Mouse (Mus musculus): Measurements from ENCODE around the gene Avpi1. TPM values are rescaled to one million over a fixed set of nuclear protein-coding genes. Genes with fewer than 3 reads are reported as not detected.
A peak's percentile ranks its signal among the peaks of the same experiment; 100 is the strongest.

The Avpi1 gene
- total RNA-seq, 2 experiments from 2014 or later: 10.8 to 11.7 TPM

DNA sequence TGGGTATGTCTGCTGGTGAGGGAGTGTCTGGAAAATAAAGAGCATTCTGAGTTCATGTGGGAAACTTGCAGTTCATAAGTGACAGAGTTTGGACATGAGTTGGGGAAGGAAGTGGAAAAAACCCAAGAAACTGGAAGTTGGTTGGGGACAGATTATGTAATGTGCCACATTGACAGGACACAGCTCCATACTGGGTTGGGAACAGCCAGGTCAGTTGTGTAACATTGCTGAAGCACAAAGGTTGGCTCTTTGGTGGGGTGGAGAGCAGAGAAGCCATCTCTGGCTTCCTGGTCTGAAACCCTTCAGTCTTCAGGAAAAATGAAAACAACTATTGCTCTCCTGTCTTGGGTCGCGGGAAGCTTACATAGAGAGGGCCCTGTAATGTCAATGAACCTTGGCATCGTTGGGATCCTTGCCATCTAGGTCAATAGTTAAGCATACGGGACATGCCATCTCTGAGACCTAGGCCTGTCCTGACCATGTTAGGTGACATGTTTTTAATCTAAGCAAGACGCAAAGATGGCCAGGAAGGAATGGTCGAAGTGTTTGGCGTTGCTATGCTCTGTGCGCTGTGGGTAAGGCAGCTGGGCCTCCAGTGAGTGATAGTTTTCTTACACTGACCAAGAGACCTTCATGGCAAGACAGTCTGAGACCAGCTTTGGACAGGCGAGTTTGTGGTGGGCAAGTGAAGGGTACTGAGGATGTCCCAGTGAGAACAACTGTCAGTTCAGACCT is 17.6 kb upstream of the Avpi1 start:
- intact Hi-C loops (cut with DNase I): loop anchor here (5.0 kb wide), 1 partner anchor 109 kb away; the partner anchor contains the start of gene Ankrd2
- no peak for DNase-seq

DNA sequence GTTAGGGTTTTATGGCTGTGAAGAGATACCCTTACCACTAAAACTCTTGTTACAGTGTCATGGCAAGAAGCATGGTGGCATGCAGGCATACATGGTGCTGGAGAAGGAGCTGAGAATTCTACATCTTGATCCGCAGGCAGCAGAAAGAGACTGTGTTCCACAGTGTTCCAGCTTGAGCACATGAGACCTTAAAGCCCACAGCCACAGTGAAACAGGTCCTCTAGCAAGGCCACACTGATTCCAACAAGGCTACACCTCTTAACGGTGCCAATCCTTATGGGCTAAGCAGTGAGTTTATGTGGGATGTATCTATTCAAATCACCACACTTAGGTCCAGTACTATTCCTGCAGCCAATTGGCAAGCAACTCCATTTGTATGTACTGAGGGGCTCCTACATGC is 16.9 kb upstream of the Avpi1 start:
- no peak for DNase-seq
- intact Hi-C loops (cut with DNase I): loop anchor here (5.0 kb wide), 1 partner anchor 108 kb away; the partner anchor contains the start of gene Ankrd2

DNA sequence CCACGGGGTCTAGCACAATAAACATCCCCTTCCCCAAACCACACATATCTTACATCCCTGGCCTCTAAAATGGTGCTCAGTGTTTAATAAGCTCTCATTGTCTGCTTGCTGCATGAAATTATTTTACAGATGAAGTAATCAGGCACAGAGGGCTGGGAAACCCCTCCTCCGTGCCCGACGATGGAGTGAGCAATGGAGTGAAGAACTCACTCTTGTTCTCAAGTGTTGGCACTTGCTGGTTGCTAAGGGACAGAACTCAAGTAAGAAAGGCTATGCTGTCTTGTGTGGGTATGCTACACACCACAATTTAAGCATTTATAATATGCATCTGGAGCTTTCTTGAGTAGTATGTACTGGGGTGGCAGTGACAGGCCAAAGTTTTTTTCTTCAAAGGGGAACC is 16.4 kb upstream of the Avpi1 start:
- intact Hi-C loops (cut with DNase I): loop anchor here (5.0 kb wide), 1 partner anchor 108 kb away; the partner anchor contains the start of gene Ankrd2
- DNase-seq: no peak

DNA sequence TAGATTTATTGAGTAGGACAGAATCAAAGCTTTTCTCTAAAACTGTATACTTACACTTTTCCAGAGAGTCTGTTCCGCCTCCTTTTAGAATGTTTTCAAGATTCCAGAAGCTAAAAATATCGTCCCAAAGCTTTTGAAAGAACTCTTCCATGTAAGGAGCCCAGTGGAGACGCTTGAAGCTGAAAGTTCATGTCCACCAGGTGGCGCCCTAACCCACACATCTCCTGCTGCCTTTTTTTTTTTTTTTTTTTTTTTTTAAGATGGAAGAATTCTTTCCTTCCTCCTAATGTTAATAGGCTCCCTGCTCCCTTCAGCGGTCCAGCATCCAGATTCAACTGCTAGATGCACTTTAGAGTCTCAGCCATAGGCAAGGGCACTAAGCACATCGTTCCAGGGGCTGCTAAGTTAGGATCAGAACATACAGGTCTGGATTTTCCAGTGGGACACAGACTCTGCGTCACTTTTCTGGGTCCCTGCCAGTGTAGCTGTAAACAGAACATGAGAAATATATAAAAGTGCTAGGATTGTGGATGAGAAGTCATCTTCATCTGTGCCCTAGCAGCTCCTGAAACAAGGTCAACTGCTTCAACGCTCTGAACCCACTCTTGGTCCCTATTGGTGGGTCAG is 15.8 kb upstream of the Avpi1 start:
- intact Hi-C loops (cut with DNase I): loop anchor here (1.0 to 5.0 kb wide), 2 partner anchors 22 to 107 kb away; partner anchors contain the start of gene Ankrd2
- peak; percentile 88 to 92 for DNase-seq

DNA sequence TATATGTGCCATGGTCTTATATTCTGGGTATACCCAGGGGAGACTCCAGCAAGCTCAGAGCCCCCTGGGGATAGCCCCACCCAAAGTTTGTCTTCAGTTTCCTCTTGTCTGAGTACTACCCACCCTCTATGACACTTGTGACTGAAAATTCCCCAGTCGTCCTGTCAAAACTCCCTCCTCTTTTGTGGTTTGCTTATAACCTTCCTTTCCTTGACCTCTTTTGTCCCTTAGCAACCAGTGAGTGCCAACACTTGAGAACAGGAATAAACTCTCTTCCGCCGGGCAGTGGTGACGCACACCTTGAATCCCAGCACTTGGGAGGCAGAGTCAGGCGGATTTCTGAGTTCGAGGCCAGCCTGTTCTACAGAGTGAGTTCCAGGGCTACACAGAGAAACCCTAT is 15.2 kb upstream of the Avpi1 start:
- DNase-seq: no peak
- intact Hi-C loops (cut with DNase I): loop anchor here (1.0 kb wide), 1 partner anchor 22 kb away; no protein-coding TSS in a partner anchor

DNA sequence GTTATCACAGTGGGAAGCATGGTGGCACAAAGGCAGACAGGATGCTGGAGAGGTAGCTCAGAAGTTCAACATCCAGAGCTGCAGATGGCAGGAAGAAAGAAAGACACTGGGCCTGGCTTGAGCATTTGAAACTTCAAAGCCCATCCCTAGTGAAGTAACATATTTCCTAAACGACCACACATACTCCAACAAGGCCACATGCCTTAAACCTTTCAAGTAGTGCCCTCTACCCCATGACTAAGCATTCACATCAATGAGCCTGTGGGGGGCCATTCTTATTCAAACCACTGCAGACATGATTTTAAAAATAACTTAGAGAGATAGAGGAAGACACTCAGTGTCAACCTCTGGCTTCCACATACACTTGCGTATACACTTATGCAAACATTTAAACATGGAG is 13.9 kb upstream of the Avpi1 start:
- DNase-seq: no peak
- intact Hi-C loops (cut with DNase I): no loop called here

DNA sequence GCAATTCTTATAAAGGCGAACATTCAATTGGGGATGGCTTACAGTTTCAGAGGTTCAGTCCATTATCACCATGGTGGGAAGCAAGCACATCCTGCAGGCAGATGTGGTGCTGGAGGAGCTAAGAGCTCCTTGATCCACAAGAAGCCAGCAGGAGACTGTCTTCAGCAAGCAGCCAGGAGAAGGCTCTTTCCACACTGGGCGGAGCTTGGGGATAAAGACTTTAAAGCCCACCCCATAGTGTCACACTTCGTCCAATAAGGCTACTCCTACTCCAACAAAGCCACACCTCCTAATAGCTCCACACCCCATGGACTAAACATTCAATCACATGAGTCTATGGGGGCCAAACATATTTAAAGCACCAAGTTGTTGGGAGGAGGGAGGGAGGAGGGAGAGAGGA is 13.1 kb upstream of the Avpi1 start:
- DNase-seq: no peak
- intact Hi-C loops (cut with DNase I): no loop called here

DNA sequence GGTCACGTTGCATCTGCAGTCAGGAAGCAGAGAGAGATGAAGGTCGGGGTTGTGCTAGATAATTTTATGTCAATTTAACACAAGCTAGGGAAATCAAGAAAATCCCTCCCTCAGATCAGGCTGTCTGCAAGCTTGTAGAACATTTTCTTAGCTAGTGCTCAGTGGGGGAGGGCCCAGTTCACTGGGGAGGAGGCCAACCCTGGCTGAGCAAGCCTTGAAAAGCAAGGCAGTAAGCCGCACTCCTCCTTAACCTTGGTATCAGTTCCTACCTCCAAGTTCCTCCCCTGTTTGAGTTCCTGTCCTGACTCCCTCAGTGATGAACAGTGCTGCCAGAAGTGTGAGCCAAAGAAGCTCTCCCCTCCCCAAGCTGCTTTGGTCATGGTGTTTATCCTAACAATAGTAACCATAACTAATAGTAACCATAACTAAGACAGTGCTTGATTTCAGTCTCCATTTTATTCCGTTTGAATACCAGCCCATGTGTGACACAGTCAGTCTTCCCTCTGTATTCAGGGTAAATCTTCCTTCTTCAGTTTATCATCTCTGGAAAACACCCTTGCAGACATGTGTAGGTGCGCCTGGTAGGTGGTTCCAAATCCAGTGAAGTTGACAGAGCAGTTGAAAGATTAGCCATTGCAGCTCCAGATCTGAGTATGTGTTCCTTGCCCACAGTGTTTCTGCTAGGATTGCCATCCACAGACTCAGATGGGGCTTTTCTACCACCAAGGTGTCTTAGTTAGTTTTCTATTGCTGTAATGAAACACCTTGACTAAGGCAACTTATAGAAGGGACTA is 11.1 kb upstream of the Avpi1 start:
- DNase-seq: no peak
- intact Hi-C loops (cut with DNase I): no loop called here

DNA sequence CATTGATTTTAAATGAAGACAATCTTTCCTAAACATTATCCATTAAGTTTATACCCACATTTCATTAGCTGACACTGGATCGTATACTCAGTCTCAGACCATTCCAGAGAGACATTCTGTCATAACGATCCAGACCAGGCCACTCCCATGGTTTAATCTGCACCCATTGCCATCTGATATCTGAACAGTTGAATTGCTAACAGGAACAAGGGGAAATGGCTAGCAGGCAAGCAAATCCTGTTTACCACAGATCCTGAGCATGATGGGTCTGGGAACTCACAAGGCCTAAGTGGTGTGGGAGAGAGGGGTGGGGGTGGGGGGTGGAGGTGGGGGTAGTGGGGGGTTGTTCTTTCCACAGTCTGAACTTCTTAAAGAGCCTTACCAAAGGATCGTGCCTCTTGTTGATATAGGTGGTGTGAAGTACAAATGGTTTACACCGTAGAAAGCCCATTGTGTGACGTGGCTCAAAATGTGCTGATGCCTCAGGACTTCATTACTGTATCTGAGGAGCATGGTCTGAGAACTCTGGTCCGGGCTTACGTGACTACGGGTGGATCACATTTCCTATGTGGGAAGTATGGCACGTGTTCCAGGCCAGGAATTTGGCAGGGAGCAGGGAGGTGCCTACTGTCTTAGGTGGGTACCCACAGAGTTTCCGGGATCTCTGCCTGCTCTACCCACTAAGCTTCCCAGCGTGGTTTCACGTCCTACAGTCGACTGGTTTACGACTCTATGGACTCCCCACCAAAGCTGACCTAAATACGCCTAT is 9.8 kb upstream of the Avpi1 start:
- no peak for DNase-seq
- intact Hi-C loops (cut with DNase I): no loop called here

DNA sequence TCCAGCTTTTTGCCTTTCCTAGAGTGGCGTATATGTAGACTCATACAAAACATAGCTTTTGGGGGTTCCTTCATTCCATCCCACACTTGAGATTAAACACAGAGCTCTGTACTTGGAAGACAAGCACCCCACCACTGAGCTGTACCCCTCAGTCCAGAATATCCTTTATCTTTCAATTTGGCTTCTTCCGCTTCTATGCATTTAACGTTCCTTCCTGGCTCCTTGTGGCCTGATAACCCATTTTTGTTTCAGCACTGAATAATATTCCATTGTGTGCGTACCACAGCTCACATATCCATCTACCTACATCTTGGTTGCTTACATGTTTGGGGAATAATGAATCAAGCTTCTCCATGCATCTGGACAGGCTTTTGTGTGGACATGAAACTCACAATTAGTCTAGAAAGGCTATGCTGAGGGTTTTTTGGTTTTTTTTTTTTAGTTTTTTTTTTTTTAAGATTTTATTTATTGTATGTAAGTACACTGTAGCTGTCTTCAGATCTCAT is 8.4 kb upstream of the Avpi1 start:
- intact Hi-C loops (cut with DNase I): no loop called here
- no peak for DNase-seq

DNA sequence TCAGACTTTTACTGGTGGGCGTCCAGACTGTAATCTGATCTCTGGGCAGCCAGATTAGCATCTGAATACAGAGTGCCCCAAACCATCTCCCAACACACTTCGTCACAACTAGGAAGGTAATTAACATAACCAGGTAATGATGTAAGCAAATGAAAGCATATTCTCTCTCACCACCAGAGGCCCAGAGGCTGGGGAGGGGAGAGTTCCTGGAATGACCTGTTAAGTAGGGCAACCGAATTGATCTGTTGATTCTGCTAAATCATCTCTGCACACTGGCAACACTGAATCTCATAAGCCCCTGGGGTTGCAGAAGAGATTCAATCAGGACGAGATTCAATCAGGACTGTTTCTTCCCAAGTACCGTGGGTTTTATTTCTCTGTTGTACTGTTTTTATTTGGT is 7.3 kb upstream of the Avpi1 start:
- no peak for DNase-seq
- intact Hi-C loops (cut with DNase I): no loop called here

DNA sequence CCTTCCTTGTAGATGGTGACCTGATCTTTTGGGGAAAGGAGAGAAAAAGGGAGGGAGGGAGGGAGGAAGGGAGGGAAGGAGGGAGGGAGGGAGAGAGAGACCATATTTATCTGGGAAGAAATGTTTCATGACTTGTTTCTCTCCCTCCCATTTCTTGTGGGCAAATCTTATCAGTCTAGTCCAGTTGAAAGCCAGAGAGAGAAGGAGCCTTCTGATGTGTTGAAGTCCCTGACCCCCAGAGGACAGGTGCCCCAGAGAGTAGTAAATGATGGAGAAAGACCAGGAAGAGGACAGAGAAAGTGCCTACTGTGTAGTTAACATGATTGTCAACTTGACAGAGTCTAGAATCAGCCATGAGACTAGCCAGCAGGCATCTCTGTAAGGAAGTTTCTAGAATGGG is 6.2 kb upstream of the Avpi1 start:
- DNase-seq: no peak
- intact Hi-C loops (cut with DNase I): no loop called here

DNA sequence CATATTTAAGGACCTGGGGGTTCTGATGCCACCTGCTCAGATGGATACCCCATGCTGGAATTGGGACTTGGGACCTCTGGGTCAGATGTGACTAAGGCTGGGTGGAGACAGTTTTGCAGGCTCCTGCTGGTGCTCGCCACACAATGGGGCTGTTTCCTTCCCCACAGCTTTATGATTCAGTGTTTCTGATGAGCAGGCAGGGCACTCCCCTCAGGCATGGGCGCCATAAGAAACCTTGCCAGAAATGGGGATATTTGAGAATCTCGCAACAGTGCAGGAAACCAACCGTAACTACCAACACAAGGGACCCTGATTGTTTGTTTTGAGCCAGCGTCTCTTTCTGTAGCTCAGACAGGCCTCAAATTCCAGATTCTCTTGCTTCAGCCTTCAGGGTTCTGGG is 2.2 kb upstream of the Avpi1 start:
- intact Hi-C loops (cut with DNase I): no loop called here
- DNase-seq: no peak

DNA sequence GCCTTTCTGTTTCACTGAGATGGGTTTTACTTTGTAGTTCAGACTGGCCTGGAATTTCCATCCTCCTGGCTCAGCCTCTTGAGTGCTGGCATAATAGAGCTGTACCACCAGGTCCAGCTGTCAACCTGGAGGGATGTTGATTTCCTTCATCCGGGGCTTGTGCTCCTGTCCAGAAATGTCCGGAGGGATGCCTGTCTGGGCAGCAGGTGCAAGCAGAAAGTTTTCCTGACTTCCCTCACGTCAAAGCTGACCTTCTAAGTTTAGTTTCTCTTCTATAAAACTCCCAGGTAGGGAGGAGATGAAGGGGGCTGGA is 1.4 kb upstream of the Avpi1 start:
- DNase-seq: no peak
- intact Hi-C loops (cut with DNase I): no loop called here

DNA sequence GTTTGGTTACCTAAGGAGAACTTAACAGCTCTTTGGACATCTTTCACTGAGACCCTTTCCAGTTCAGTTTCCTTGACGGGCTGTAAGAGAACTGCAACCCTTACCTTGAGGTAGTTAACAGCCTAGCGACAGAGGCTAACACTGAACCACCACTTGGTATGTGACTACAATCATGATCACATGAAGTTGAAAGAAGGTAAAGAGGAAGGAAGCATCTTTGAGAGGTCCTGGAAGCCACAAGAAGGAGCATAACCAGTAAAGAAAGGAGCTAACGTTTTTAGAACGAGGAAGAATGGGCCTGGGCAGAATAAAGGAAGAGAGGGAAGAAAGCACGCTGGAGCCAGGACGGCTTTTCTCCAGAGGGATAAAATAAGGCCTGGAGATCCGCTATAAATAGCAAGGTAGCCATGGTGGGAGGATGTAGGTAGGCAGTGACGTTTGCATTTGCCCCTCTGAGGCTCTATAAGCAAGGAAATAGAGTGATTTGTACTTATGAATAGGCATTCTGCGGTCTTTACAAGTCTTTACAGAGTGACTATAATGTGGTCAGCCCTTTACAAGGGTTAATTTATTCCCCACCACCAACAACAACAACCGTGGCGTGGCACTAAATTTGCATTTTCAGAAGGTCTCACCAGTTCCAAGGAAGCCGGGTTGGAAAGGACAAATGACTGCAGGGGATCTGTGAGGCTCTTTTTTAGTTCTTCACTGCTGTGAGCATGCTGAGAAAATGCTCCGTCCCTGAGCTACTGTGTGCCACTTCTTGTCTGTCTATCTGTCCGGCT is 842 bp upstream of the Avpi1 start:
- DNase-seq: no peak
- intact Hi-C loops (cut with DNase I): no loop called here

DNA sequence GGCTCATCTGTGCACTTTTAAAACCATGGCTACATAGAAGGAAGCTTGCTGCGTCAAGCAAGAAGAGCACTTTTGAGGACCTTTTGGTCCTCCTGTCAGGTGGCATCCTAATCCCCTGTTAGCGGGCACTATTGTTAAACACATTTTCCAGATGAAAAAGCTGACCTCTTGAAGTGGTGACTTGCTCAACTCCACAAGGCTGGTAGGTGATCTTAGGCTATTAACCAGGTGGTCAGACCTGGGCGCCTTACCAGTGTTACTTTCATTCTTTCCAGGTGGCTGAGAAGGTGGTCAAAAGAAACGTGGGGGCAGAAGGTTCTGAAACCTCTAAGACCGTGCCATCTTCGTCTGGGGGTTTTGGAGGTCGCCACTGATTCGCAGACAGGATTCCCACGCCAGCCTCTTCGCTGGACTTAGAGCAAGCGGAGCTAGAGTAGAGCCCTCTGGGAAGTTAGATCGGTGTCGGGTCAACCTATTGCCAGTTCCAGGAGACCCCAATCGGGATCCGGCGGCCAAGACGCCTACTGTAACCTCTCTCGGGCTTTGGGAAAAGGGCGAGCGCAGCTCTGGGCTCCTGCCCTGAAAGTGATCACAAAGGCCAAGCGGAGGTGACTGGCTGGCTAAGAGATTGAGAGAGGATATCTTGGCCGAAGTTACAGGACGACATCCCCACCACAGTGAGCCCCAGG is 663 bp downstream of the Avpi1 start:
- no peak for DNase-seq
- intact Hi-C loops (cut with DNase I): no loop called here

DNA sequence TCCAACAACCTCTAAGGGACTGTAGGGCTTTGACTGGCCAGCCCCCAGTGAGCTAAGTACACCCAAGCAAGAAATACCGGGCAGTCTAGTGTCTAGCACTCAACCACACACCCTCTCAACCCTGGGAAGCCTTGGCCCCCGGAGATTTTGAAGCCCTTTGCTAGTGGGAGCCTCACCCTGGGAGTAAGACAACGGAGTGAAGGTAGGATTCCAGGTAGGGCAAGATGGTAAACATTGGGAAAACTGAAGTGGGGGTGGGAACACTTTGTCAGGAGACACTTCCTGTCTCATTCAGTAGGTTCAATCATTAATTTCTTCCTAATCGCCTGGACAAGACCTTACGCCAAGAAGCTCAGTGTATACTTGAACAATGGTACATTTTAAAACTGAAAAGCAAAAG is 1.8 kb downstream of the Avpi1 start:
- intact Hi-C loops (cut with DNase I): no loop called here
- no peak for DNase-seq

DNA sequence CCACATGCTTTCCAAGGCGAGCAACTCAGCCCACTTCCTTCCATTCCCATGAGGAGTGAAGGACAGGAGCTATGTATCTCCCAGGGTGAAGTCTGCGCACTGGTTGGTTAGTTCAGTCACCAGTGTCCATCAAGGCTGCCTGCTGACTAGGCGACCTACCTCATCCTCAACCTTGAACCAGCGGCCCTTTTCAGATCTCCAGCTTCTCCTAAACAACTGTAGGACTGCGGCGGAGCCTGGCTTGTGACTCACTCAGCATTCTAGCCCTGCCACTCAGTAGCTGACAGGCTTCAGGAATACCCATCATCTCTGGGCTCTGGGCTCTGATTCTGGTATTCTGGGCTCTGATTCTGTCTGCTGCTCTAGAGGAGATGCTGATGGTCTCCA is 2.6 kb downstream of the Avpi1 start:
- intact Hi-C loops (cut with DNase I): no loop called here
- no peak for DNase-seq

DNA sequence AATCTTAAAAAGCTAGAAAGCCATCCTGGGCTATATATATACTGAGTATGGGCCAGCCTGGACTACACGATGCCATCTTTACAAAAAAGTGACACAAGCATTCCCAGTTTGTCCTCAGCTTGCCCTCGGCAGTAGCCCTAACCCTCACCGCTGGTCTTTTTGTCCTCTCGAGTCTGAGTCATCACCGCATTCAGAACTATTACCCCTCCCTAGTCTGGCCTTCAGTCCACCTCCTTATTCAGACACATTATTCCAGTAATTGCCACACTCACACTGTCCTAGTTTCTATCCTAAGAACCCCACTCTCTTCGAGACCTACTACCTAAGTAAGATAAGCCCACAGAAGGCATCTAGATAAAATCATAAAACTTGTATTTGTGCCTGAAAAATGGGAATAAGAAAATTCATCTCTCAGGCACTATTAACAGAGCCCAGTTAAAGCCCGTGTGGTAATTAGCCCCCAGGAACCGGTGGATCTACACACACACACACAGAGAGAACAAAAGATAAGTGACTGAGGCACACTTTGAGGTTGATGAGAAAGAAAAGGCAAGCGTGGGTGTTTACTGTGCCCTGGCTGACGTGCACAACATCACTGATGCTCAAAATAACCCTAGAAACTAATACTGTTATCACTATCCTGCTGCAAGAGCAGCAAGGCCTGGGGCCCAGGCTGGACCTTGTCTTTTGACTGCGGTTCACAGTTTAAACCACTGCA is 3.2 kb downstream of the Avpi1 start:
- intact Hi-C loops (cut with DNase I): no loop called here
- no peak for DNase-seq

Data from heart, postnatal 14 days (tissue).